Mouse (Mus musculus) hindbrain, embryonic 12.5 days (tissue): ENCODE measurements at regions not wholly inside any gene's neighbourhood (a gene's known extent, or its start where the extent isn't known, plus 50 kb on each side); places are given as distances from the start of the nearest gene placed in this dataset.

Source experiments
- ATAC-seq: fragments of 200-750 bp; cut with Nextera tagmentation; 2 replicates; pipeline ENCODE4 v1.8.0; 2017; ENCODE audit warnings: moderate TSS enrichment; ENCODE audit not compliant: low FRiP score
- H3K27ac ChIP-seq: fragments of 300-500 bp; sonication (generic); 2 replicates; pipeline ENCODE4 v1.5.1; 2016; ENCODE audit warnings: mild to moderate bottlenecking
- H3K27me3 ChIP-seq: fragments of 300-500 bp; sonication (generic); 2 replicates; pipeline ENCODE4 v1.6.1; 2016; ENCODE audit warnings: mild to moderate bottlenecking
- H3K36me3 ChIP-seq: fragments of 300-500 bp; sonication (generic); 2 replicates; pipeline ENCODE4 v1.6.1; 2016; ENCODE audit warnings: mild to moderate bottlenecking
- H3K4me1 ChIP-seq: fragments of 300-500 bp; sonication (generic); 2 replicates; pipeline ENCODE4 v1.6.1; 2016
- H3K4me2 ChIP-seq: fragments of 300-500 bp; sonication (generic); replicated peaks from 2 replicates; pipeline ENCODE4 v1.6.1; 2016; ENCODE audit warnings: mild to moderate bottlenecking
- H3K4me3 ChIP-seq: fragments of 300-500 bp; sonication (generic); 2 replicates; pipeline ENCODE4 v1.5.1; 2016; ENCODE audit warnings: mild to moderate bottlenecking
- H3K9ac ChIP-seq: fragments of 300-500 bp; sonication (generic); 2 replicates; pipeline ENCODE4 v1.6.1; 2016; ENCODE audit warnings: mild to moderate bottlenecking, moderate library complexity
- H3K9me3 ChIP-seq: fragments of 300-500 bp; sonication (generic); replicated peaks from 2 replicates; pipeline ENCODE4 v1.6.1; 2016; ENCODE audit warnings: mild to moderate bottlenecking
- WGBS: fragments of 180-500 bp; shearing (Covaris S2); methylation state at CpG from one replicate; pipeline ENCODE4 v1.1.7; 2016; 5-methylcytosine and 5-hydroxymethylcytosine counted together

- H3K27me3 ChIP-seq: no peaks in the 10 kb centered on the region
- no peaks in the 10 kb centered on the region for H3K9me3 ChIP-seq
- no peak overlapping the region for H3K4me2 ChIP-seq
- H3K9ac ChIP-seq: no peak overlapping the region
- no peaks in the 10 kb centered on the region for H3K36me3 ChIP-seq
- 72% methylated on average over 3 of the region's 3 CpGs for WGBS
- no peak overlapping the region for H3K27ac ChIP-seq
- no peaks in the 10 kb centered on the region for H3K4me1 ChIP-seq
- H3K4me3 ChIP-seq: no peak overlapping the region
- no peak for ATAC-seq
These were observed 1671.5 kb downstream of the Efnb2 start for GRCm38 (mm10) chr8:6989359-6990095.

- H3K27me3 ChIP-seq: no peaks in the 10 kb centered on the region
- H3K9me3 ChIP-seq: no peaks in the 10 kb centered on the region
- no peak overlapping the region for H3K9ac ChIP-seq
- no peak overlapping the region for H3K4me3 ChIP-seq
- no peaks in the 10 kb centered on the region for H3K36me3 ChIP-seq
- H3K4me2 ChIP-seq: no peak overlapping the region
- H3K4me1 ChIP-seq: no peaks in the 10 kb centered on the region
- ATAC-seq: no peak
- H3K27ac ChIP-seq: no peak overlapping the region
These were observed 1687.1 kb downstream of the Efnb2 start for GRCm38 (mm10) chr8:6973961-6974360.

GRCm38 (mm10) chr8:6963006-6963799, 1697.8 kb downstream of the Efnb2 start:
- no peaks in the 10 kb centered on the region for H3K4me1 ChIP-seq
- H3K4me2 ChIP-seq: no peak overlapping the region
- H3K27ac ChIP-seq: no peak overlapping the region
- no peaks in the 10 kb centered on the region for H3K27me3 ChIP-seq
- 78% methylated on average over 4 of the region's 4 CpGs for WGBS
- no peaks in the 10 kb centered on the region for H3K9me3 ChIP-seq
- no peak overlapping the region for H3K4me3 ChIP-seq
- H3K9ac ChIP-seq: no peak overlapping the region
- no peaks in the 10 kb centered on the region for H3K36me3 ChIP-seq
- no peak for ATAC-seq

- no peak overlapping the region for H3K27ac ChIP-seq
- H3K4me1 ChIP-seq: no peaks in the 10 kb centered on the region
- no peaks in the 10 kb centered on the region for H3K27me3 ChIP-seq
- H3K4me2 ChIP-seq: no peak overlapping the region
- WGBS: 88% methylated on average over 5 of the region's 5 CpGs
- no peaks in the 10 kb centered on the region for H3K36me3 ChIP-seq
- H3K9ac ChIP-seq: no peak overlapping the region
- ATAC-seq: no peak
- H3K4me3 ChIP-seq: no peak overlapping the region
- H3K9me3 ChIP-seq: no peaks in the 10 kb centered on the region
These were observed 1703.0 kb downstream of the Efnb2 start for GRCm38 (mm10) chr8:6958086-6958485.

- 60% methylated on average over 7 of the region's 7 CpGs for WGBS
- no peaks in the 10 kb centered on the region for H3K36me3 ChIP-seq
- no peak for ATAC-seq
These were observed 1706.8 kb downstream of the Efnb2 start for GRCm38 (mm10) chr8:6954251-6954650.

GRCm38 (mm10) chr8:6922467-6922866, 1738.6 kb downstream of the Efnb2 start:
- 77% methylated on average over 1 of the region's 1 CpGs for WGBS
- Histone ChIP-seq H3K9ac (no peak overlapping the region), H3K9me3 (no peaks in the 10 kb centered on the region), H3K4me3 (no peak overlapping the region), H3K27ac (no peak overlapping the region), H3K4me1 (no peaks in the 10 kb centered on the region), H3K4me2 (no peak overlapping the region), H3K27me3 (no peaks in the 10 kb centered on the region), H3K36me3 (no peaks in the 10 kb centered on the region)
- no peak for ATAC-seq

More at GRCm38 (mm10) chr8:6954251-6954650, 1706.8 kb downstream of the Efnb2 start:
- no peak overlapping the region for H3K27ac ChIP-seq
- H3K27me3 ChIP-seq: no peaks in the 10 kb centered on the region
- H3K4me1 ChIP-seq: no peaks in the 10 kb centered on the region
- H3K9me3 ChIP-seq: no peaks in the 10 kb centered on the region
- no peak overlapping the region for H3K4me3 ChIP-seq
- no peak overlapping the region for H3K4me2 ChIP-seq
- no peak overlapping the region for H3K9ac ChIP-seq

- no peak for ATAC-seq
- 74% methylated on average over 3 of the region's 3 CpGs for WGBS
These were observed 1753.4 kb downstream of the Efnb2 start for GRCm38 (mm10) chr8:6907682-6908081.

GRCm38 (mm10) chr8:6891456-6891855, 1769.6 kb downstream of the Efnb2 start:
- WGBS: 66% methylated on average over 1 of the region's 1 CpGs
- H3K9ac ChIP-seq: no peak overlapping the region
- no peak for ATAC-seq
- no peaks in the 10 kb centered on the region for H3K27me3 ChIP-seq
- H3K4me2 ChIP-seq: no peak overlapping the region
- H3K27ac ChIP-seq: no peak overlapping the region
- no peaks in the 10 kb centered on the region for H3K36me3 ChIP-seq
- H3K4me1 ChIP-seq: no peaks in the 10 kb centered on the region
- no peaks in the 10 kb centered on the region for H3K9me3 ChIP-seq
- H3K4me3 ChIP-seq: no peak overlapping the region

More at GRCm38 (mm10) chr8:6907682-6908081, 1753.4 kb downstream of the Efnb2 start:
- Histone ChIP-seq H3K9me3 (no peaks in the 10 kb centered on the region), H3K27me3 (no peaks in the 10 kb centered on the region), H3K4me2 (no peak overlapping the region), H3K4me1 (no peaks in the 10 kb centered on the region), H3K27ac (no peak overlapping the region), H3K9ac (no peak overlapping the region), H3K4me3 (no peak overlapping the region), H3K36me3 (no peaks in the 10 kb centered on the region)

- no peak for ATAC-seq
- Histone ChIP-seq H3K4me3 (no peak overlapping the region), H3K4me2 (no peak overlapping the region), H3K27ac (no peak overlapping the region), H3K9ac (no peak overlapping the region), H3K4me1 (no peaks in the 10 kb centered on the region), H3K27me3 (no peaks in the 10 kb centered on the region), H3K36me3 (no peaks in the 10 kb centered on the region), H3K9me3 (no peaks in the 10 kb centered on the region)
- WGBS: 89% methylated on average over 5 of the region's 5 CpGs
These were observed 1774.2 kb downstream of the Efnb2 start for GRCm38 (mm10) chr8:6886779-6887402.

GRCm38 (mm10) chr8:6884828-6885227, 1776.2 kb downstream of the Efnb2 start:
- no peak overlapping the region for H3K9ac ChIP-seq
- no peaks in the 10 kb centered on the region for H3K36me3 ChIP-seq
- H3K4me3 ChIP-seq: no peak overlapping the region
- H3K27me3 ChIP-seq: no peaks in the 10 kb centered on the region
- no peak overlapping the region for H3K27ac ChIP-seq
- H3K4me2 ChIP-seq: no peak overlapping the region
- no peaks in the 10 kb centered on the region for H3K4me1 ChIP-seq
- ATAC-seq: no peak
- no peaks in the 10 kb centered on the region for H3K9me3 ChIP-seq

- Histone ChIP-seq H3K27ac (no peak overlapping the region), H3K27me3 (no peaks in the 10 kb centered on the region), H3K4me3 (no peak overlapping the region), H3K36me3 (no peaks in the 10 kb centered on the region), H3K9me3 (no peaks in the 10 kb centered on the region), H3K4me2 (no peak overlapping the region), H3K9ac (no peak overlapping the region), H3K4me1 (no peaks in the 10 kb centered on the region)
- ATAC-seq: no peak
- WGBS: 90% methylated on average over 4 of the region's 4 CpGs
These were observed 1777.5 kb upstream of the Slc10a2 start for GRCm38 (mm10) chr8:6882626-6883025.
